In the genomic region with DNA sequence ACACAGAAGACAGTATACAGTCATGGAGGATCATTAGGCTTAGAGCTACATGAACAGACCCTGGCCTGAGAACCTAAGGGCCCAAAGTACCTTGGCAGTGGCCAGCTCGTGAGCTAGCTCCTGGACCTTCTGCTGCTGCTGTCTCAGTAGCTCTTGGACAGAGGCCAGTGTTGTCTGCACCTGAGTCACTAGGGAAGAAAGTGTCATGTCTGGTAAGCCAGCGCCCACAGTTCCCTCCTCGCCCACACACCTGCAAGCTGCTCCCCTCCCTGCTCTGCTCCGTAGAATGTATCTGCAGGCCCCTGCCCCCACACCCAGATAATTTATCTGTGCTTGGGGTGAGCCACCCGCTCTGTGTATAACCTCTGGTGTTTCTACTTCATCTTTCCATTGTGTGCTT, we compare ENCODE assay signal across 27 mouse cellular contexts.
DNase-seq lines count a peak whose midpoint lies in the region; ATAC-seq and TF ChIP-seq lines count a peak whose summit lies in the region.
"Had no signal": no experiment of that assay in that cellular context is flagged by ENCODE, and none has a peak within 500 bp of the region (broad histone marks: within the 10 kb centered on the region; RNA-seq: fewer than 3 reads in every experiment).

No protein-coding gene starts in this region.

- H3K4me1 ChIP-seq in heart, embryonic 13.5 days = peaks cover 68% of the 10 kb centered on the region
- peaks cover 44% of the 10 kb centered on the region for H3K4me1 ChIP-seq in heart, embryonic 11.5 days (ENCODE audit: control insufficient read depth, insufficient read depth, low read length)
- peaks cover 0 to 6% of the 10 kb centered on the region in 2 experiments; a peak in 2 of 4 replicates for H3K4me1 ChIP-seq in MEL (ENCODE audit: control insufficient read depth in 1 of 2, insufficient read depth in 2 of 2, low read length in 2 of 2)
- H3K4me1 ChIP-seq in cerebellum, adult 2 months (ENCODE audit: control insufficient read depth, insufficient read depth, low read length) = no peaks in the 10 kb centered on the region
- H3K4me1 ChIP-seq: midbrain, embryonic 15.5 days had no signal

- H3K4me3 ChIP-seq in heart, embryonic 13.5 days = no peak overlapping the region
- no peak overlapping the region for H3K4me3 ChIP-seq in heart, embryonic 11.5 days (ENCODE audit: low read depth, low read length)
- no peak overlapping the region for H3K4me3 ChIP-seq in MEL (ENCODE audit: control insufficient read depth in 1 of 2, insufficient read depth in 1 of 2, low read depth in 2 of 2, low read length in 2 of 2)
- H3K4me3 ChIP-seq in cerebellum, adult 2 months (replicated peaks; ENCODE audit: insufficient read depth, low read depth, low read length) = no peak overlapping the region
- H3K4me3 ChIP-seq: heart, embryonic 12.5 days; left cerebral cortex, adult 2 months; midbrain, embryonic 10.5 days; midbrain, embryonic 15.5 days had no signal

- TF ChIP-seq CTCF in MEL (IDR thresholded peaks at IDR 0.05 in 2 of 3, conservative IDR thresholded peaks at IDR 0.05 in 1 of 3; ENCODE audit: control insufficient read depth in 1 of 3, insufficient read depth in 1 of 3, low read depth in 2 of 3, low read length in 3 of 3, poor library complexity in 1 of 3, severe bottlenecking in 1 of 3) = no peak
- TF ChIP-seq CTCF in cerebellum, adult 2 months (IDR thresholded peaks at IDR 0.05; ENCODE audit: borderline replicate concordance, insufficient read depth, low read depth, low read length) = no peak

- no peaks in the 10 kb centered on the region for H3K27me3 ChIP-seq in heart, embryonic 13.5 days (replicated peaks)
- no peaks in the 10 kb centered on the region for H3K27me3 ChIP-seq in heart, embryonic 11.5 days (ENCODE audit: control insufficient read depth, insufficient read depth, low read length)
- H3K27me3 ChIP-seq in MEL (ENCODE audit: control insufficient read depth in 1 of 2, insufficient read depth in 2 of 2, low read length in 2 of 2) = no peaks in the 10 kb centered on the region
- H3K27me3 ChIP-seq in cerebellum, adult 2 months (ENCODE audit: control insufficient read depth, insufficient read depth, low read length) = no peaks in the 10 kb centered on the region
- H3K27me3 ChIP-seq: heart, embryonic 12.5 days; midbrain, embryonic 15.5 days had no signal

- H3K4me2 ChIP-seq in heart, embryonic 13.5 days = no peak overlapping the region
- H3K4me2 ChIP-seq in heart, embryonic 11.5 days = no peak overlapping the region
- H3K4me2 ChIP-seq: heart, embryonic 12.5 days; midbrain, embryonic 15.5 days had no signal

- no peak for TF ChIP-seq RAD21 in MEL (IDR thresholded peaks at IDR 0.05; ENCODE audit: low read depth, low read length)

- H3K79me2 ChIP-seq in MEL (ENCODE audit: control insufficient read depth, insufficient read depth, low read length, poor library complexity) = no peaks in the 10 kb centered on the region

- peak overlapping the region; percentile 36; the same call in 1 of the 2 replicates for H3K27ac ChIP-seq in heart, embryonic 13.5 days (replicated peaks)
- no peak overlapping the region for H3K27ac ChIP-seq in heart, embryonic 11.5 days (ENCODE audit: low read depth, low read length)
- H3K27ac ChIP-seq in MEL (ENCODE audit: control insufficient read depth, low read depth, low read length) = no peak overlapping the region
- H3K27ac ChIP-seq in cerebellum, adult 2 months (ENCODE audit: insufficient read depth, low read length) = no peak overlapping the region
- H3K27ac ChIP-seq: kidney, postnatal 0 days; left cerebral cortex, adult 2 months; liver, embryonic 14.5 days; midbrain, embryonic 10.5 days; midbrain, embryonic 15.5 days had no signal

- no peaks in the 10 kb centered on the region for H3K9me3 ChIP-seq in heart, embryonic 13.5 days
- H3K9me3 ChIP-seq in heart, embryonic 11.5 days (replicated peaks; ENCODE audit: control insufficient read depth, low read length) = no peaks in the 10 kb centered on the region
- no peaks in the 10 kb centered on the region for H3K9me3 ChIP-seq in MEL (replicated peaks; ENCODE audit: insufficient read depth, low read length)
- H3K9me3 ChIP-seq: heart, embryonic 12.5 days; midbrain, embryonic 10.5 days; midbrain, embryonic 15.5 days had no signal

- no peak for TF ChIP-seq POLR2A in MEL (IDR thresholded peaks at IDR 0.05; ENCODE audit: control insufficient read depth in 1 of 2, insufficient read depth in 1 of 2, low read depth in 1 of 2, low read length in 2 of 2, poor library complexity in 1 of 2)
- no peak for TF ChIP-seq POLR2A in cerebellum, adult 2 months (IDR thresholded peaks at IDR 0.05; ENCODE audit: borderline replicate concordance, insufficient read depth, low read length)

- intact Hi-C loops in left cerebral cortex, postnatal 4 days (cut with DNase I) = no loop called here

- 68% methylated on average over 5 of the region's 5 CpGs for WGBS in heart, embryonic 13.5 days
- WGBS in heart, embryonic 11.5 days (ENCODE audit: insufficient replicate concordance) = 71% methylated on average over 5 of the region's 5 CpGs
- 78% methylated on average over 5 of the region's 5 CpGs for WGBS in cerebellum, adult 2 months

- H3K36me3 ChIP-seq in heart, embryonic 13.5 days = peaks cover 66% of the 10 kb centered on the region
- H3K36me3 ChIP-seq in heart, embryonic 11.5 days (ENCODE audit: control insufficient read depth, insufficient read depth, low read length) = peaks cover 3% of the 10 kb centered on the region; the same call in 1 of the 2 replicates
- H3K36me3 ChIP-seq in MEL (ENCODE audit: control insufficient read depth in 1 of 2, insufficient read depth in 2 of 2, low read length in 2 of 2) = no peaks in the 10 kb centered on the region
- H3K36me3 ChIP-seq: midbrain, embryonic 15.5 days had no signal

- no peak for TF ChIP-seq EP300 in MEL (IDR thresholded peaks at IDR 0.05; ENCODE audit: low read depth in 1 of 2, low read length in 2 of 2)

- peak; percentile 50 to 59 for DNase-seq in left cerebral cortex, adult 18-20 months (ENCODE audit: low spot score in 2 of 2)
- no peak for DNase-seq in left cerebral cortex, postnatal 4 days
- peak; percentile 17 for DNase-seq in MEL (ENCODE audit: low read depth, low spot score)
- DNase-seq in fat pad, adult 2 months (ENCODE audit: extremely low read depth, low read depth, low spot score) = peak; percentile 40
- no peak for DNase-seq in cerebellum, adult 2 months
- DNase-seq: adrenal gland, postnatal 36 days; cerebellum, adult 8-10 months; cerebellum, postnatal 25 days; gastrocnemius, postnatal 14 days; heart, postnatal 10 days; kidney, adult 8-10 months; kidney, postnatal 4 days; liver; lung, adult 2 months; lung, postnatal 14 days had no signal

- no peak overlapping the region for H3K9ac ChIP-seq in heart, embryonic 13.5 days
- no peak overlapping the region for H3K9ac ChIP-seq in heart, embryonic 11.5 days (ENCODE audit: low read depth, low read length)
- H3K9ac ChIP-seq in MEL (ENCODE audit: control insufficient read depth, low read depth, low read length, poor library complexity, severe bottlenecking) = no peak overlapping the region
- H3K9ac ChIP-seq: heart, embryonic 12.5 days; liver, embryonic 14.5 days; midbrain, embryonic 15.5 days had no signal

- ATAC-seq in heart, embryonic 13.5 days (ENCODE audit: extremely low read depth, insufficient number of reproducible peaks, low FRiP score, low TSS enrichment) = no peak
- no peak for ATAC-seq in heart, embryonic 11.5 days (replicated peaks; ENCODE audit: insufficient number of reproducible peaks, low FRiP score, low TSS enrichment)
- ATAC-seq in megakaryocyte-erythroid progenitor cell, adult 5-6 weeks (replicated peaks; ENCODE audit: low FRiP score, low TSS enrichment, poor library complexity, severe bottlenecking) = no peak
- ATAC-seq: CD4-positive, CD25-positive, alpha-beta regulatory T cell, adult 4 months; forebrain, embryonic 14.5 days; intestine, embryonic 16.5 days; midbrain, embryonic 15.5 days had no signal

TF ChIP-seq in MEL, 35 proteins besides CTCF, POLR2A, EP300 and RAD21:
- TF ChIP-seq MEF2A (IDR thresholded peaks at IDR 0.05; ENCODE audit: extremely low read depth, insufficient replicate concordance, low read depth, low read length, poor library complexity, severe bottlenecking) (no peak), CHD1 (IDR thresholded peaks at IDR 0.05; ENCODE audit: low read depth, low read length) (no peak), JUND (IDR thresholded peaks at IDR 0.05; ENCODE audit: low read depth, low read length) (no peak), E2F4 (IDR thresholded peaks at IDR 0.05; ENCODE audit: borderline replicate concordance, low read depth, low read length) (no peak), SIN3A (IDR thresholded peaks at IDR 0.05; ENCODE audit: low read length) (no peak), ZNF384 (IDR thresholded peaks at IDR 0.05; ENCODE audit: low read depth, low read length) (no peak), NRF1 (IDR thresholded peaks at IDR 0.05; ENCODE audit: insufficient read depth, low read depth, low read length, poor library complexity, severe bottlenecking) (no peak), GATA1 (IDR thresholded peaks at IDR 0.05; ENCODE audit: low read depth, low read length) (no peak), UBTF (IDR thresholded peaks at IDR 0.05; ENCODE audit: borderline replicate concordance, insufficient read depth, low read depth, low read length) (no peak), ZMIZ1 (IDR thresholded peaks at IDR 0.05; ENCODE audit: low read depth, low read length) (no peak), ELF1 (IDR thresholded peaks at IDR 0.05; ENCODE audit: low read depth, low read length) (no peak), TAL1 (IDR thresholded peaks at IDR 0.05; ENCODE audit: low read length) (no peak), MYB (IDR thresholded peaks at IDR 0.05; ENCODE audit: low read depth, low read length) (no peak), TBP (IDR thresholded peaks at IDR 0.05; ENCODE audit: low read depth, low read length) (no peak), MAFK (IDR thresholded peaks at IDR 0.05; ENCODE audit: borderline replicate concordance, low read depth, low read length) (no peak), BHLHE40 (IDR thresholded peaks at IDR 0.05; ENCODE audit: borderline replicate concordance, low read depth, low read length) (no peak), ZKSCAN1 (IDR thresholded peaks at IDR 0.05; ENCODE audit: low read depth, low read length) (no peak), SMC3 (IDR thresholded peaks at IDR 0.05; ENCODE audit: low read depth, low read length) (no peak)

Comparison
In these comparisons a context has a peak if more than half of its experiments do, and no peak if none do; other contexts are left out.
1. DNase-seq: peak in left cerebral cortex, adult 18-20 months (2 of 2), MEL (single experiment) and fat pad, adult 2 months (single experiment); none in left cerebral cortex, postnatal 4 days (single experiment) and cerebellum, adult 2 months (0 of 2).